Mouse (Mus musculus) urinary bladder, postnatal 0 days (tissue): ENCODE results near the gene Scgb1c1. TPM values are rescaled to one million over a fixed set of nuclear protein-coding genes. Genes with fewer than 3 reads are reported as not detected.

Experiments
- polyA plus RNA-seq: library from polyadenylated mRNA; unstranded; fragments of >200 nt; fragmentation: Nextera tagmentation; extraction: Ambion mirVana; gene quantifications from 2 replicates; pipeline ENCODE4 v1.2.1, GENCODE M21; 2015

Scgb1c1 gene
- not detected in 2 replicates for polyA plus RNA-seq

DNA sequence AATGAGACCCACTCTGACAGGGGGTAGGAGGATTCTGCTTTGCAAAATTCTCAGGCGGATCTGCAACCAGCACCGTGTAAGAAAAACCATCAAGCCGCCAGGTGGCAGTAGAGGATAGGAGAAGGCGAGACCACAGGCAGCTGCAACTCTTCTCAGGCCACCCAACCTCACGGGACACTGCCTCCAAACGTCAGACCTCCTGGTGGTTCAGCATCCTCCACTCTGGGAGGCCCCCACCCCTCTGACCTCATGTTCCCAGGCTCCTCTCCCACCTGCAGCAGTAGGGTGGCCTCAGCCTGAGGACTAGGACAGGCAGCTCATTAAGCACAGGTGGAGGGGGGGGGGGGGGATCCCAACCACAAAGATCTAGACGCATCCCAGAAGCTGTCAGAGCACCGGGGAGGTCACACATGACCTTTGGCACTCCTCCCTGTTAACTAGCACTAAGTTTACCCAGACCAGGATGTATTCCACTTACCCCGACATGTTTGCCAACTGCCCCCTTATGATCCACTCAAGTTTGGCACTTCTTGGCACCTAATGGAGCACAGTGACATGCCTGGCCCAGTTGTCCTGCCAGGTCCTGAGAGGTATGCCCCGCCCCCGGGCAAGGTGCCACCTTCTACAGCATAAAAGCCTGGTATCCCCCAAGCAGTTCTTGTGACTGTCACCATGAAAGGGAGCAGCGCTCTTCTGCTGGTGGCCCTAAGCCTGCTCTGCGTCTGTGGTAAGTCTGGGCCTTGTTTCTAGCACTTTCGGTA lies at the start of gene Scgb1c1:
Scgb1c1 (plus strand) TSS at position 643 of the 761 bp plus-strand sequence.

GRCm38 (mm10) chr7:140821653-140822329 lies 23.6 kb upstream of the Scgb1c1 start, which contains the start of gene Zfp941:
Gene Zfp941, minus strand, starts transcription at chr7:140822178.

DNA sequence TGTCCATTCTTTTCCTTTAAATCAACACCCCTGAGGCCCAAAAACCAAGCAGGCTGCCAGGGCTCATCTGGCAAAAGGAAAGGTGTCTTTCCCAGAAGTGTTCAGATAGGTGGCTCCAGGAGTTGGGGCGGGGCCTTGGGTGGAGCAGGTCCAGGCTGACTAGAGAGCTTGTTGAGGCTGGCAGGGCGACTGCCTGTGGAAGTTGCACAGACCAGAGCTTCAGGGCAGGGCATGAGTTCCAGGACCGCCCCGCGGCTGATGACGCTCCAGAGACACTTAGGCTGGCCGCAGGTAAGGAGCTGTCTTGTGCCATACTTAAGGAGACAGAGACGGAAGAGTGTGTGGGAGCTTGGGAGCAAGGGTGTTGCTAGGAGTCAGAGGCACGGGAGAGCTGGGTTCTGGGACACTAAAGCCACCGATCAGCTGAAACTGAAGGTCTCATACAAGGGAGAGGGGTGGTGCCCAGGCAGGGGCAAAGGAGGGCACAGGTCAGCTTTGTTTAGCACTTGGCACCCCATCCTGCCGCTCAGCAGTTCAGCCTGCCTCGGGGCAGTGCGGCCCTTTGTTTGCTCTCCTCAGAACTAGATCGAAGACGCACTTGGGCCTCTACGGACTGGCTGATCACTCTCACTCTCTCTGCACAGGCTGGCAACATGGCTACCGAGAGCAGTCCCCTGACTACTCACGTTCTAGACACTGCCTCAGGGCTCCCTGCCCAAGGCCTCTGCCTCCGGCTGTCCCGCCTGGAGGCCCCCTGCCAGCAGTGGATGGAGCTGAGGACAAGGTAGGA lies 10.2 kb upstream of the Scgb1c1 start, which contains the start of gene Urah:
Urah (plus strand) TSS at position 51 of the 790 bp plus-strand sequence.

DNA sequence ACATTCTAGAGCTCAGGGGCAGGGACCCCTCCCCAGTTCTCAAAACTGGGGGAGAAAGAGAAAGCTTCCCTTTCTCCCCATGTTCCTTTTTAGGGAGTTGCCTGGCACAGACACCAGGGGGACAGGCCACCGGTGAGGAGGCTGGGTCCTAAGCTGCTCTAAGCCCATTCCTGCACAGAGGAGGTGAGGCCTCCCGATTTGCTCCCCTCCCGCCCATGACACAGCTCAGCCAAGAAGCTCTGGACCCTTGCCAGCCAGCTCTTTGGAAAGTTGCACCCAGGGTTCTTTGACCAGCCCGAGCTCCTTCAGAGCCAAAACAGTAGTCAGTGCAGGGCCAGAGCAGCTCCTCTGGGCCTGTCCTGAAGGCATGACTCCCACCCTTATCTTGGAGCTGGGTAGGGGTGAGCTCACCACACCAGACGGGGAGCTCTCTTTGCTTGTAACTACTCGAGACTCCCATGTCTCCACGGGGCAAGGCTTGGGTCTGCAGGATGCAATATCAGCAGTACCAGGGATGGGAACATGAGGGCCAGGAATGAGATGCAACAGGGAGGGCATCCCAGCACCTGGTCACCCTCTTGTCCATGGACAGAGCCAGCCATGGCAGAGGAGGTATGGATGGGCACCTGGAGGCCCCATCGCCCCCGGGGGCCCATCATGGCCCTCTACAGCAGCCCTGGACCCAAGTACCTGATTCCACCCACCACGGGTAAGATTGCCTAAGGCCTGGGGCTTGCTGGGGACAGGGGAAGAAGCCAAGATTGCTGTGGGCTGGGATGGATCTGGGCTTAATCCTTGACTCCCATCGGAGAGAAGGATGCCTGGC lies 2.6 kb downstream of the Scgb1c1 start, which contains the start of gene Odf3:
Odf3 (plus strand) TSS at position 51 of the 826 bp plus-strand sequence.

DNA sequence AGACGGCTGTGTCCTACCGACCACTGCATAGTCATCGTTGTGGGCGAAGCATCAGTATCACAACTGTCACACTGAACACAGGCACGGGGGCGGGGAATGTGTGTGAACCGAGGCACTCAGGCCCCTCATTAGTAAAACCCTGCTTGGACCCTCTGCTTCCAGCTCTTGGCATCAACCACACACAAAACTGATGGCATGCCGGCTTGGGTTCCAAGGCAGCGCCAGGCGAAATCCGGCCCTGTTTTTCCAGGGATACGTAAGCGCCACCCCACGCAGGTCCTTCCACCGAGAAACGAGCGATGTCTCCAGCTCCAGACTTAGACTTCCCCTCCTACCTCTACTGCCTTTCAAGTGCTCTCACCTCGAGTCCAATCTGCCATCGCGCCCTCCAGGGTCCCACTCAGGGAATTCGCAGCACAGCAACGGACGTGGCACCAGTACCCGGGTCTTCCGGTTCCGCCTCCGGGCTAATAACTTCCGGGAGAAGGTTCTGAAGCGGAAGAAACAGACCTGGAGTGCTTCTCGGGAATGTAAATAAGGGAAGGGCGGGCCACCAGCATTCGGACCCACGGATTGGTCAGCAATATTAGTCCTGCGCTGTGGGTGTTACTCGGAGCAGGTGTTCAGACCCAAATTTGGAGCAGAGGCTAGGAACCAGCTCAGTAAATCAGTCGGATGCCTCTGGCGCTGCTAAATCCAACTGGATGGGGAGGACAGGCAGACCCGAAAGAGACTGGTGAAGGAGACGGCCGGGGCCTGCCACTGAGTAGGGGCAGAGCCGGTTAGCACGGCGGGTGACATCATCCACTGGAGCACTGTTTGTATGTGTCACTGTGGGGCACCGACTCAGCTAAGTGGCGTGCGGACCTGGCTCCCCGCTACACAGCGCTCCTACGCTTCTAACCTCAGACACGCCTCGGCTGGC lies 10.8 kb downstream of the Scgb1c1 start, which contains the start of gene Gm45785:
Gm45785 (minus strand) TSS at position 472 of the 925 bp plus-strand sequence.

DNA sequence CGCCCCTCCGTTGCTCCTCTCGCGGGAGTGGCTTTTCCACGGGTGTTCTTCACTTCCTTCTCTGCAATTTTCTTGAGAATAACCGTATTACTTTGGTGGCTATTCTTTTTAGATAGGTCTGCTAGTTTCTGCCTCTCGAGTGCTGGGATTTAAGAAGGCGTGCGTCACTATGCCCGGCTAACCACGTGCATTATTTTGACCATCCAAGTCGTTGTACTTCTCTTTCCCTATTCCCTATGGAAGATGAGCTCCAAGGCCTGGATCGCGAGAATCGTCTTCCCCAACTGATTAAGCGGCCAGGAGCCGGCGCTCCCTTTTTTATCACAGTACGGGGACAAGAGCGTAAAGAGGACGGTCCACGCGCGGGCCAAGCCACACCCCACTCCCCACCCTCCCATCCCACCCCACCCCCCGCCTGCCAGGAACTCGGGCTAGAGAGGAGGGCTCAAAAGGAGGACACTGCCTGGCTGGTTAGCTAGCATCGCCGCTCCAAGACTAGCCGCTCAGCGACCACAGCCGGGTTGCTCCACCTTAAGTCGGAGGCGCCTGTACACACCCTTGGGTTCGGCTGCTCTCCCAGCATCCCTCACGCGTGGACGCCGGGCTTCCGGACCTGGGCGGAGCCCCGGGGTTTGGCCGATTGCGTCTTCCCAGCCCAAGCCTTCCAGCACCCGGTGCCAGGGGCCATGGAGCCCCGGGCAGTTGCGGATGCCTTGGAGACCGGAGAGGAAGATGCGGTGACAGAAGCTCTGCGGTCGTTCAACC lies 11.6 kb downstream of the Scgb1c1 start, which contains the start of gene Ric8a:
Ric8a (plus strand) TSS at position 173 of the 765 bp plus-strand sequence.

GRCm38 (mm10) chr7:140857550-140858505 lies 12.5 kb downstream of the Scgb1c1 start, which contains the start of gene Bet1l:
Gene Bet1l, minus strand, starts transcription at chr7:140857577.

GRCm38 (mm10) chr7:140881696-140882468 lies 36.5 kb downstream of the Scgb1c1 start, which contains the start of the genes Psmd13 and Sirt3:
Gene Psmd13, plus strand, starts transcription at chr7:140881968.
Gene Sirt3, minus strand, starts transcription at chr7:140882309.

Other genes starting within 250 kb of the Scgb1c1 start
- gene Olfr46, start 244.3 kb upstream of the Scgb1c1 start, polyA plus RNA-seq: not detected in 2 replicates
- gene Olfr61, start 216.6 kb upstream of the Scgb1c1 start, polyA plus RNA-seq: not detected in 2 replicates
- not detected in 2 replicates for gene Olfr53, start 199.1 kb upstream of the Scgb1c1 start, polyA plus RNA-seq
- gene Olfr539, start 185.6 kb upstream of the Scgb1c1 start, polyA plus RNA-seq: not detected in 2 replicates
- gene Olfr45, start 163.6 kb upstream of the Scgb1c1 start, polyA plus RNA-seq: not detected in 2 replicates
- not detected in 2 replicates for gene Olfr541, start 148.3 kb upstream of the Scgb1c1 start, polyA plus RNA-seq
- 0.25 and 0.75 TPM in 2 replicates for gene Cyp2e1, start 81.8 kb upstream of the Scgb1c1 start, polyA plus RNA-seq
- 0.19 and 0.25 TPM in 2 replicates for gene Syce1, start 57.7 kb upstream of the Scgb1c1 start, polyA plus RNA-seq
- gene Zfp941, start 23.4 kb upstream of the Scgb1c1 start, polyA plus RNA-seq: 0.55 and 0.98 TPM in 2 replicates
- gene Urah, start 10.5 kb upstream of the Scgb1c1 start, polyA plus RNA-seq: 9.5 and 11.1 TPM in 2 replicates
- gene Odf3, start 2.3 kb downstream of the Scgb1c1 start, polyA plus RNA-seq: 0.14 TPM in 1 of 2 replicates, not detected in the other
- gene Gm45785, start 10.8 kb downstream of the Scgb1c1 start, polyA plus RNA-seq: not detected in 2 replicates
- gene Ric8a, start 11.4 kb downstream of the Scgb1c1 start, polyA plus RNA-seq: 50.8 and 53.1 TPM in 2 replicates
- gene Bet1l, start 12.0 kb downstream of the Scgb1c1 start, polyA plus RNA-seq: 39.9 and 50.6 TPM in 2 replicates
- gene Psmd13, start 36.4 kb downstream of the Scgb1c1 start, polyA plus RNA-seq: 160 and 172 TPM in 2 replicates
- 16.6 and 18.1 TPM in 2 replicates for gene Sirt3, start 36.8 kb downstream of the Scgb1c1 start, polyA plus RNA-seq
- 0.43 and 0.74 TPM in 2 replicates for gene Cox8b, start 54.9 kb downstream of the Scgb1c1 start, polyA plus RNA-seq
- gene Nlrp6, start 75.4 kb downstream of the Scgb1c1 start, polyA plus RNA-seq: 0.08 and 0.22 TPM in 2 replicates
- gene Pgghg, start 95.8 kb downstream of the Scgb1c1 start, polyA plus RNA-seq: 17.1 and 17.4 TPM in 2 replicates
- 1.1 and 1.4 TPM in 2 replicates for gene Ifitm5, start 104.7 kb downstream of the Scgb1c1 start, polyA plus RNA-seq
- gene Gm45717, start 110.4 kb downstream of the Scgb1c1 start, polyA plus RNA-seq: 0.60 and 0.79 TPM in 2 replicates
- gene Ifitm2, start 110.4 kb downstream of the Scgb1c1 start, polyA plus RNA-seq: 1,342 and 1,631 TPM in 2 replicates
- gene Ifitm1, start 121.7 kb downstream of the Scgb1c1 start, polyA plus RNA-seq: 156 and 219 TPM in 2 replicates
- 730 and 992 TPM in 2 replicates for gene Ifitm3, start 165.2 kb downstream of the Scgb1c1 start, polyA plus RNA-seq
- 0.67 and 3.1 TPM in 2 replicates for gene Ifitm6, start 172.4 kb downstream of the Scgb1c1 start, polyA plus RNA-seq
- not detected in 2 replicates for gene Gm17387, start 183.6 kb downstream of the Scgb1c1 start, polyA plus RNA-seq
- gene B4galnt4, start 215.6 kb downstream of the Scgb1c1 start, polyA plus RNA-seq: 0.25 and 0.40 TPM in 2 replicates
- gene Pkp3, start 232.7 kb downstream of the Scgb1c1 start, polyA plus RNA-seq: 29.1 and 32.9 TPM in 2 replicates